Mouse (Mus musculus) erythroblast, embryonic 14.5 days (primary cell): ENCODE data around the gene B2m.

ENCODE experiments used
- GATA1 ChIP-seq: IDR thresholded peaks from 2 replicates; pipeline ENCODE4 v1.6.1; 2012; ENCODE audit warnings: low read length, inconsistent platforms, mixed read lengths
- TAL1 ChIP-seq: IDR thresholded peaks from 3 replicates; pipeline ENCODE4 v1.6.1; 2012; ENCODE audit warnings: low read length, inconsistent platforms, mixed read lengths

GRCm38 (mm10) chr2:122132618-122133017 is 14.9 kb upstream of the B2m start:
- TF ChIP-seq TAL1 (no peak), GATA1 (no peak)
